Mouse (Mus musculus) cerebellum, adult 11 months (tissue): ENCODE measurements around the gene Mapk3.
"Not testable (repeated sequence)": the region's sequence is repeated elsewhere in the genome, so short reads cannot be mapped to it uniquely, and the experiment has no call there.

Source experiments
- DNase-seq: peaks from one replicate; pipeline ENCODE4 v3.0.0; 2022

Gene Mapk3

GRCm38 (mm10) chr7:126760391-126760802 is 996 bp downstream of the Mapk3 start:
- peak; percentile 70 for DNase-seq

- peak; percentile 28 for DNase-seq
Measured at GRCm38 (mm10) chr7:126760956-126761355, 1.6 kb downstream of the Mapk3 start.

GRCm38 (mm10) chr7:126761529-126762067 is 2.2 kb downstream of the Mapk3 start:
- DNase-seq, result no peak

GRCm38 (mm10) chr7:126762471-126763008 is 3.1 kb downstream of the Mapk3 start:
- peak; percentile 18 for DNase-seq

GRCm38 (mm10) chr7:126765540-126765939 is 6.1 kb downstream of the Mapk3 start:
- DNase-seq, result no peak

- no peak for DNase-seq
Measured at GRCm38 (mm10) chr7:126766201-126766600, 6.8 kb downstream of the Mapk3 start, which contains the start of gene Gdpd3. TSS of gene Gdpd3 (plus strand) at chr7:126766334.

- no peak for DNase-seq
Measured at GRCm38 (mm10) chr7:126767001-126767400, 7.6 kb downstream of the Mapk3 start.

GRCm38 (mm10) chr7:126770784-126771183 is 11.4 kb downstream of the Mapk3 start:
- DNase-seq, result no peak

- DNase-seq, result no peak
Measured at GRCm38 (mm10) chr7:126773351-126773750, 13.9 kb downstream of the Mapk3 start.

GRCm38 (mm10) chr7:126774463-126774862 is 15.1 kb downstream of the Mapk3 start:
- DNase-seq, result no peak

GRCm38 (mm10) chr7:126775185-126775977 is 16.0 kb downstream of the Mapk3 start:
- DNase-seq, result no peak

- DNase-seq, result no peak
Measured at GRCm38 (mm10) chr7:126775978-126776234, 16.5 kb downstream of the Mapk3 start.

GRCm38 (mm10) chr7:126776598-126777057 is 17.2 kb downstream of the Mapk3 start, which contains the start of gene Ypel3:
TSS of gene Ypel3 (plus strand) at chr7:126776955.
- peak; percentile 95 for DNase-seq

- no peak for DNase-seq
Measured at GRCm38 (mm10) chr7:126777476-126777875, 18.1 kb downstream of the Mapk3 start.

GRCm38 (mm10) chr7:126778147-126778546 is 18.7 kb downstream of the Mapk3 start:
- DNase-seq, result no peak

GRCm38 (mm10) chr7:126779101-126779500 is 19.7 kb downstream of the Mapk3 start:
- not testable (repeated sequence) for DNase-seq

GRCm38 (mm10) chr7:126779983-126780970 is 20.9 kb downstream of the Mapk3 start:
- DNase-seq, result peak; percentile 85

GRCm38 (mm10) chr7:126780971-126781635 is 21.7 kb downstream of the Mapk3 start, which contains the start of gene Tbx6:
TSS of gene Tbx6 (plus strand) at chr7:126781483.
- DNase-seq, result peak; percentile 60

- DNase-seq, result no peak
Measured at GRCm38 (mm10) chr7:126781661-126782370, 22.4 kb downstream of the Mapk3 start.

- DNase-seq, result no peak
Measured at GRCm38 (mm10) chr7:126782693-126783092, 23.3 kb downstream of the Mapk3 start.

- no peak for DNase-seq
Measured at GRCm38 (mm10) chr7:126784469-126784868, 25.1 kb downstream of the Mapk3 start.

- DNase-seq, result no peak
Measured at GRCm38 (mm10) chr7:126785056-126785455, 25.7 kb downstream of the Mapk3 start.
